Mouse (Mus musculus) cerebellum, adult 2 months (tissue): ENCODE results near the gene Ptgs2.

ENCODE experiments used
- CTCF ChIP-seq: fragments of 200-500 bp; IDR thresholded peaks from 2 replicates; pipeline ENCODE4 v1.5.1; 2011; ENCODE audit warnings: low read depth, mild to moderate bottlenecking, control low read depth, low read length, moderate library complexity, borderline replicate concordance; ENCODE audit not compliant: insufficient read depth
- POLR2A ChIP-seq: fragments of 200-500 bp; IDR thresholded peaks from 2 replicates; pipeline ENCODE4 v1.6.1; 2011; ENCODE audit warnings: low read length, control low read depth, borderline replicate concordance; ENCODE audit not compliant: insufficient read depth

GRCm38 (mm10) chr1:150141939-150142338 is 42.1 kb downstream of the Ptgs2 start:
- no peak for TF ChIP-seq POLR2A
- no peak for TF ChIP-seq CTCF
